Mouse (Mus musculus) heart, postnatal 0 days (tissue): ENCODE measurements at regions not wholly inside any gene's neighbourhood (a gene's known extent, or its start where the extent isn't known, plus 50 kb on each side); places are given as distances from the start of the nearest gene placed in this dataset.

Source experiments
- ATAC-seq: fragments of 200-750 bp; cut with Nextera tagmentation; 2 replicates; pipeline ENCODE4 v1.8.0; 2017; ENCODE audit warnings: low read depth, moderate number of reproducible peaks, moderate library complexity; ENCODE audit not compliant: insufficient read depth
- DNase-seq: peaks from one replicate; pipeline ENCODE4 v3.0.0-alpha.2; 2016; ENCODE audit warnings: low spot score
- H3K27ac ChIP-seq: fragments of 300-500 bp; sonication (generic); 2 replicates; pipeline ENCODE4 v1.5.1; 2014; ENCODE audit warnings: low read depth, mild to moderate bottlenecking
- H3K27me3 ChIP-seq: fragments of 300-500 bp; sonication (generic); 2 replicates; pipeline ENCODE4 v1.6.1; 2014; ENCODE audit warnings: low read length, mixed read lengths; ENCODE audit not compliant: control insufficient read depth, insufficient read depth
- H3K36me3 ChIP-seq: fragments of 300-500 bp; sonication (generic); replicated peaks from 2 replicates; pipeline ENCODE4 v1.6.1; 2014; ENCODE audit warnings: low read length, mixed read lengths; ENCODE audit not compliant: control insufficient read depth, insufficient read depth
- H3K4me1 ChIP-seq: fragments of 300-500 bp; sonication (generic); 2 replicates; pipeline ENCODE4 v1.6.1; 2014; ENCODE audit warnings: antibody characterized with exemption; ENCODE audit not compliant: control insufficient read depth, insufficient read depth
- H3K4me2 ChIP-seq: fragments of 300-500 bp; sonication (generic); 2 replicates; pipeline ENCODE4 v1.6.1; 2014; ENCODE audit warnings: low read depth, mild to moderate bottlenecking, low read length, moderate library complexity
- H3K4me3 ChIP-seq: fragments of 300-500 bp; sonication (generic); 2 replicates; pipeline ENCODE4 v1.5.1; 2014; ENCODE audit warnings: low read depth, low read length
- H3K9ac ChIP-seq: fragments of 300-500 bp; sonication (generic); replicated peaks from 2 replicates; pipeline ENCODE4 v1.6.1; 2014; ENCODE audit warnings: low read depth, low read length, mixed read lengths
- H3K9me3 ChIP-seq: fragments of 300-500 bp; sonication (generic); replicated peaks from 2 replicates; pipeline ENCODE4 v1.6.1; 2016; ENCODE audit warnings: low read length; ENCODE audit not compliant: control insufficient read depth
- CTCF ChIP-seq: IDR thresholded peaks from 2 replicates; pipeline ENCODE4 v1.5.1; 2016; ENCODE audit warnings: antibody characterized with exemption, control low read depth, low read depth
- EP300 ChIP-seq: IDR thresholded peaks from 2 replicates; pipeline ENCODE4 v1.6.1; 2016; ENCODE audit warnings: antibody characterized with exemption, low read depth
- WGBS: fragments of 180-500 bp; shearing (Covaris S2); extraction: QIAGEN DNeasy Blood & Tissue Kit; methylation state at CpG from one replicate; pipeline ENCODE4 v1.1.7; 2014; 5-methylcytosine and 5-hydroxymethylcytosine counted together

DNA sequence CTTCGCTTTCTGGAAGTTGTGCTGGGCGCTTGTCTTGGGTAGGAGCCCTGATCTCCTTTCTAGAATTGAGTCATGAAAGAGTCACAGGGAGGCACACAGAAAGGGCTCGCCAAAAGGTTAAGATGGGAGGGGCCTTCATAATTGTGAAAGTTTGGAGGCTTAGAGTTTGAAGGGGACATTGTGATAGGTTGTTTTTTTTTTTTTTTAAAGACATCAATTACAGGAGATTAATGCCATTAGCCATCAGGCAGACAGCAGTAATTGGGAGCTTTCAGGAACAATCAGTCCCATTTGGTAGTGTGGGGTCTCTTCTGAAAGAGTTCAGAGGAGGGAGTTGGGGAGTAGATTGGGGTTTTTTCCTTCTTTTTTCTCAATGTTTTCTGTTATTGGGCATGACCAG, 294.4 kb downstream of the Matn1 start:
- WGBS: 81% methylated on average over 3 of the region's 3 CpGs
- Histone ChIP-seq H3K4me2 (no peak overlapping the region), H3K4me1 (peaks cover 12% of the 10 kb centered on the region), H3K27ac (no peak overlapping the region), H3K4me3 (no peak overlapping the region), H3K27me3 (no peaks in the 10 kb centered on the region), H3K36me3 (no peaks in the 10 kb centered on the region), H3K9ac (no peak overlapping the region), H3K9me3 (no peaks in the 10 kb centered on the region)
- no peak for DNase-seq
- no peak for ATAC-seq
- TF ChIP-seq CTCF (no peak), EP300 (no peak)

DNA sequence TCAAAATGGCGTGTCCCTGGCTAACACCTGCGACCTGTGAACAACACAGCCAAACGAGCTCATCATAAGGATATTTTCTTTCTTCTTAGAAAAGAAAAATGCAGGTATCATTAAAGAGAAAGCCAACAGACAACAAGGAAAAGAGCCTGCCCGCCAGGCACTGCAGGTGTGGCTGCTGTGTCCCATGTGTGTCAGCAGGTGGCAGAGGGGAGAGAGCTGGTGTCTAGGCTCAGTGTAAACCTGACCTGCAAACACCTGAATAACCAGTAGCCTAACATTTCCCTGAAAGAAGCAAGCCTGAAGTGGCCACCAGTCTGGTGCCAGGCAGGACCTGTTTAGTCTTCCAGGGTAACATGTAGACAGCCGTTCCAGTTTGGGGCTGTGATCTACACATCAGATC, 294.9 kb downstream of the Matn1 start:
- Histone ChIP-seq H3K4me1 (peaks cover 12% of the 10 kb centered on the region), H3K4me2 (no peak overlapping the region), H3K9ac (no peak overlapping the region), H3K27ac (no peak overlapping the region), H3K36me3 (no peaks in the 10 kb centered on the region), H3K27me3 (no peaks in the 10 kb centered on the region), H3K9me3 (no peaks in the 10 kb centered on the region), H3K4me3 (no peak overlapping the region)
- 79% methylated on average over 5 of the region's 5 CpGs for WGBS
- ATAC-seq (no peak), DNase-seq (no peak)
- TF ChIP-seq CTCF (no peak), EP300 (no peak)

DNA sequence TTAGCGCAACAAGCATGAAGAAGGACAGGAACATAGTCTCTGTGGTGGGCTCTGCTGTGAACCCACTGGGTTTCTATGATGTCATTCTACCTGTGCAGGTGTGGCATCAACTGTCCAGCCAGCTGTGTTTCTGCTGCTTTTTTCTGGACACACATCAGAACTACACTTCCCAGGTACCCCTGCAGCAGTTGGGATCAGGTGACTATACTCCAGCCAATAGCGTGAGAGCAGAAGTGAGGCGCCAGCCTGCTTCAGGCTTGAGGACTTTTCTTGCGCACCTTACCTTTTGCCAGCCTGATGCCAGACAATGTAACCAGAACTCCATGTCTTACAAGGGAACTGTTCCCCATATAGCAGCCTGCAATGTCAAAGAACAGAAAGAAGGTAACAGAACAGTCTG, 296.3 kb downstream of the Matn1 start:
- 93% methylated on average over 4 of the region's 4 CpGs for WGBS
- H3K36me3 ChIP-seq: no peaks in the 10 kb centered on the region
- no peak overlapping the region for H3K9ac ChIP-seq
- H3K9me3 ChIP-seq: no peaks in the 10 kb centered on the region
- no peak overlapping the region for H3K27ac ChIP-seq
- TF ChIP-seq CTCF (no peak), EP300 (no peak)
- no peak overlapping the region for H3K4me3 ChIP-seq
- DNase-seq (no peak), ATAC-seq (no peak)
- no peak overlapping the region for H3K4me2 ChIP-seq
- H3K4me1 ChIP-seq: peaks cover 23% of the 10 kb centered on the region
- H3K27me3 ChIP-seq: no peaks in the 10 kb centered on the region

DNA sequence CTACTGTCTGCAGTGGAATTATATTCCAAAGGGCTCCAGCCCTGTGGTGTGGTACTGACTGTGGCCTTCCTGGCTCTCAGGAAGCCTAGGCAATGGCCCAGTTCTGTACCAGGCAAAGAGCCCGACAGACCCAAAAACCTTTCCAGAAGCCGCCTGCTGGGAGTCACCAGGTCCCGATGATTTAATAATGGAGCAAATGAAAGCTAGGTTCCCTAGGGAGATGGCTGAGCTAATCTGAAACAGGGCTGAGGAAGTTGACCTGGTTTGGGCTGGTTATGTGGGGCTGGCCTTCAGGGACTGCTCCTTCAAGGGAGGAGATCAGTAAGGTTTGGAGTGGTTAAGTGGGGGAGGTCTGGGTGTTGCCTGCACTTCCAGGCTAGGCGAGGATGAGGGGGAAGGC, 298.1 kb downstream of the Matn1 start:
- Histone ChIP-seq H3K36me3 (no peaks in the 10 kb centered on the region), H3K4me2 (no peak overlapping the region), H3K9ac (no peak overlapping the region), H3K27ac (no peak overlapping the region), H3K4me3 (no peak overlapping the region), H3K27me3 (no peaks in the 10 kb centered on the region), H3K4me1 (peaks cover 29% of the 10 kb centered on the region), H3K9me3 (no peaks in the 10 kb centered on the region)
- no peak for ATAC-seq
- TF ChIP-seq CTCF: no peak
- no peak for TF ChIP-seq EP300
- DNase-seq: no peak
- WGBS: 67% methylated on average over 4 of the region's 4 CpGs

DNA sequence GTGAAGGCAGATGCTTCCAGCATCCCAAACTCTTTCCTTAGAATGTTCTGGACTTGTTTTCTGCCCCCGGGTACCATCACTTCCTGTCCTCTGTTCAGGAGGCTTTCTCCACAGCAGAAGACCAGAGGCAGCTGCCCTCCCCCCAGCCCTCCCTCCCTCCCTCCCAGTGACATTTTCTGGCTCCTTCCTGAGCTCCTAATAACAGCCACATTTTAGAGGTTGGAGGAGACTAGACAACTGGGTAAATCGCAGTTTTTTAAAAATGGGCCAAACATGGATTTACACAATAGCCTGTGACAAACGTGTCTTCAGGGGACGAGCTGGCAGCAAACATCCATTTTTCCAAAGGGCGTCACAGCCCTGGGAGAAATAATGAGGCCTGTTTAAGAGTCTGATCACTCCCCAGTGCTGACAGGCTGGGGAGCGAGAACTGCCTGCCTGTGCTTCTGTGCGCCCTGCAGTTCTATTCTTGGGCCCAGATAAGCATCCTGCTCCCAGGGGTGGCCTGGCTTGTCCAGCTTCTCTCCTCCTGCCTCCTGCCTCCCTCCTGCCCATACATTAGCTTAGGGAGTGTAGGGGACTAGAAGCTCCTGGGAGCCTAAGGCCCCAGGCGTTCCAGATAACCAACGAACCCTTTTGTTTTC, 299.7 kb downstream of the Matn1 start:
- no peaks in the 10 kb centered on the region for H3K9me3 ChIP-seq
- peak; percentile 93 for ATAC-seq
- H3K4me2 ChIP-seq: no peak overlapping the region
- peaks cover 29% of the 10 kb centered on the region for H3K4me1 ChIP-seq
- peak; percentile 82 for DNase-seq
- TF ChIP-seq CTCF: no peak
- peak; percentile 89 for TF ChIP-seq EP300
- no peaks in the 10 kb centered on the region for H3K27me3 ChIP-seq
- WGBS: 11% methylated on average over 9 of the region's 9 CpGs
- H3K9ac ChIP-seq: no peak overlapping the region
- peak overlapping the region; percentile 76 for H3K27ac ChIP-seq
- no peaks in the 10 kb centered on the region for H3K36me3 ChIP-seq
- no peak overlapping the region for H3K4me3 ChIP-seq
